Mouse (Mus musculus): ENCODE data around the gene Stk40.

GRCm38 (mm10) chr4:126134639-126135038 is 30.9 kb downstream of the Stk40 start:
- TF ChIP-seq POLR2A (IDR thresholded peaks at IDR 0.05; ENCODE audit: extremely low read depth, insufficient read depth, low read length) (no peak), CTCF (IDR thresholded peaks at IDR 0.05; ENCODE audit: low read depth, low read length) (no peak)

Measured in liver, adult 2 months (tissue).